Mouse (Mus musculus): ENCODE data around the gene Spata19. TPM values are rescaled to one million over a fixed set of nuclear protein-coding genes. Genes with fewer than 3 reads are reported as not detected.

Gene Spata19
- not detected for total RNA-seq (2021)

DNA sequence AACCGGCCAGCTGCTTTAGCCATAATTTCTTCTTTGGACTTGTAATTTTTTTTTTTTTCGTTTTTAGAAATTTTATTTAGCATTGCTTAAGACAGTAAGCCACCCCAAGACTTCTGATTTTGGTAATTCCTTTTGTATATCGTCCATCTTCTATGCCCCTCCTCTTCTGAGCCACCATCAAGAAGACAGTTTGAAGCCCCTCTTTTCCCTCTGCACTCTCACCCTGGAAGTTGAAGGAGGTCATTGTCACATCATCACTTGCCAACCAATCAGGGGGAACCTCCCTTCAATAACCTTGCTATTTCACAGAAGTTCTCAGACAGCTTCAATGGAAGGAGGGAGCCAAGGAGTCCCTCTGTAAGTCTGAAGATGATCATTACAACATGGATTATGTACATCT lies at the start of gene Spata19:
Gene Spata19 (plus strand): TSS at position 301 of the 400 bp plus-strand sequence.
- no peak for DNase-seq
- intact Hi-C loops (cut with DNase I), result no loop called here

DNA sequence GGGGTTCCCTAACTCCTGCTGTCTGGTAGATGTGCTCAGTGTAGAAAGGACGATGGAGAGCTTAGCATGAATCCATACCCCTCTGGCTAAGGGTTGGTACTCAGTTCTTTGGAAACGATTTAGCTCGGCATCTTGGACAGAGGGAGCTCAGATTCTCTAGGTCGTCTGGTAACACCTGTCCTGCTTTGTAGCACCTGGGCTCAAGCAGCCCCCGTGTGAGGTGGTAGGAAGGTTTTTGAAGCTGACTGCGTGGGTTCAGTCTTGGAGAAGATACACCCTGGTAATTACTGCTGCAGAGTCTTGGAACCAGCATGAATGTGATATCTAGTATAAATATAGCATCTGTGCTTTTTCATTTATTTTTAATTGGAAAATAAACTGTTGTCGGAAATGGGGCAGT lies 43.5 kb upstream of the Spata19 start:
- intact Hi-C loops (cut with DNase I), result no loop called here
- DNase-seq, result no peak

DNA sequence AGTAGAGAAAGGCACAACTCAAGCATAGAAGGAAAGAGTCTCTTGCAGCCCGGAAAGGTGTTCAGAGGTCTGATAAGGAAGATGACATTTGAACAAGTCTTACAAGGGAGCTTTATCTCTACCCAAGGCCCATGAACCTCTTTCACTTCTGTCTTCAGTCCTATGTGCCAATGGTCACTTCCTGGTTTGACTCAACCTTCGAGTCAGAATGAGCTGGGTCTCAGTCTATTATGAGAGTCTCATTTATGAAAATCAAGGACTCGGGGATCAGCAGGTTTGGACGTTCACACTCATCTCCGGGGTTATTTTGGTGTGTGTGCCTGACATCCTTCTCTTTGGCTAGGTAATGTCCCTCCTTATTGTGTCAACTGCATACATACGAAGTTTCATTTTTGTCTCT lies 38.7 kb upstream of the Spata19 start:
- no peak for DNase-seq
- intact Hi-C loops (cut with DNase I), result no loop called here

DNA sequence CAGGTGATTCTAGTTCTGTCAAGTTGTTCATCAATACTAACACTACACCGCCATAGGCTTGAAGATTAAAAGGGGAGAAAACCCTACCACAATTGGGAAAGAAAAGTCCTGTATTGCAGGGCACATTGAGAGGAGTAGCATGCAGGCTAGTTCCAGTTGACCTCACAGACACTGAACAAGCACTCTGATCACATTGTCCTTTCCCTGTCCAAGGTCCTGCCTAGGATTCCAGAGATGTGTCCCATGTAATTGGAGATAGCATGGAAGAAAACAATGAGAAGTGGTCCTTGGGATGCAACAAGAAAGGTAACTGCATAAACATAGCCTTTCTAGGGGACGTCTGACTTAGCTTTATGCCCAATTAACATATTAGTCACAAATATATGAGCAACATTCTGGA lies 29.4 kb upstream of the Spata19 start:
- DNase-seq, result no peak
- intact Hi-C loops (cut with DNase I), result no loop called here

DNA sequence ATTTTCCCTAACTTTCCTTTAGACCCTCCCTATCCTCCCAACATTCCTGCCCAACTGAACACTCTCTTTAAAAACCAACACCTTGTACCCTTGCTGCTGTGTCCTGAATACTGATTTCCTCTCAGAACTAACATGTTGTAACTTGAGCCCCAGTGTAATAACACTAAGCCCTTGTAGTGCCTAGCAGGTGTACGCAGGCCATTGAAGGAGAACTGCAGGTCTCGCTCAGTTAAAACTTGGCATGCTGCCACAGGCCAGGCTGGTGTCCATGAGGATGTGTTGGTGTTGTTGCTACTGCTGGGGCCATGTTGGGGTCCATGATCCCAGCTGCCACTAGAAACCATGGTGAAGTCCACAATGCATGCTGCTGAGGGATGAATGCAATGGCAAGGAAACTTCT lies 27.5 kb upstream of the Spata19 start:
- no peak for DNase-seq
- intact Hi-C loops (cut with DNase I), result no loop called here

DNA sequence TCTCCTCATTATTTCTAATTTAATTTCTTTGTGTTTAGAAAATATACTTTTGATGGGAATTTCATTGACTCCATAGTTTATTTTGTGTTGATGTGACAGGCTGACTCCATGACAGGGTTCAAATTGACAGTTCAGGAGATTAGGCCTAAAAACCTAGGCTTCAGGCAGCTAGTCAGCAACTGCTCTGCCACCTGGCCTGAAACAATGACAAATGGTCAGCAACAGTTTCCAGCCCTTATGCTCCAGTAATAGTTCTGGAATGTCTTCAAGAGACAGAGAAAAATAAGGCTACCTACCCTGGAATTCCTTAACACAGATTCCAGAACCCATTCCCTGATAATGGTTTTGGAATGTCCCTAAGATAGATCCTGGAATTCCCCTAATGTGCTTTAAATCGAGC lies 20.9 kb upstream of the Spata19 start:
- no peak for DNase-seq
- intact Hi-C loops (cut with DNase I), result no loop called here

DNA sequence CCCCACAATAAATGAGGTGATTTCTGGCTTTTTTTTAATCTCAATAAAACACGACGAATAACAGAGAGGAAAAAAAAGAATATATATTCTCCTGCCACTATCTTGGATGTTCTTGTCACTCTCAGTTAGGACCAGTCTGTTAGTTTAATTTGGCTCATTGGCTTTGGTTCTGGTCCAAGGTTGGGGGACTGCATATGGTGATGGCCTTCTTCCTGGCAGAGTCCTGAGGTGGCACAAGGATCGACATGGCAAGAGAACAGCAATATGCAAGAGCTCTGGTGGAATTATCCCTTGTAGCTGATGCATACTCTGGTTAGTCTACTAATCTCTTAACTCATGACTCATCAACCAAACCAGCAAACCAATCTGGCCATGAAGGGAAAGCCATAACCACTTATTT lies 9.6 kb upstream of the Spata19 start:
- intact Hi-C loops (cut with DNase I), result no loop called here

DNA sequence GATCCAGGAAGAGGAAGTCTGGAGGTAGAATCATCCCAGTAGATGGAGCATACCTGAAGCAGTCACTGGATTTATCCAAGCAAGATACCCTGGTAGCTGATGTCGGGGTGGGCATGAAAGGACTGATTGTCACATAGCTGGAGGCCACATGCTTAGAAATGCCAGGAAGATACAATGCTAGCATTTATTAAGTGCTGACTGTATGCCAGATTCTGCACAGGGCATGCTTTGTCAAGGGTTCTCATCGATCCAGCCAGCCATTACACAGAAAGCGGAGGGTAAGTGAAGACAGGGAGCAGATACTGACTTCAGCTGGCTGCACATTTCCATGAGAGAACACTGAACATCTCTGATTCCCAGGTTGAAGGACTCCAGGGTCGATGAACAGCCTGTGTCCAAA lies 4.6 kb downstream of the Spata19 start:
- intact Hi-C loops (cut with DNase I), result no loop called here
- DNase-seq, result no peak

More for the DNA sequence above, 9.6 kb upstream of the Spata19 start:
- DNase-seq, result no peak

DNA sequence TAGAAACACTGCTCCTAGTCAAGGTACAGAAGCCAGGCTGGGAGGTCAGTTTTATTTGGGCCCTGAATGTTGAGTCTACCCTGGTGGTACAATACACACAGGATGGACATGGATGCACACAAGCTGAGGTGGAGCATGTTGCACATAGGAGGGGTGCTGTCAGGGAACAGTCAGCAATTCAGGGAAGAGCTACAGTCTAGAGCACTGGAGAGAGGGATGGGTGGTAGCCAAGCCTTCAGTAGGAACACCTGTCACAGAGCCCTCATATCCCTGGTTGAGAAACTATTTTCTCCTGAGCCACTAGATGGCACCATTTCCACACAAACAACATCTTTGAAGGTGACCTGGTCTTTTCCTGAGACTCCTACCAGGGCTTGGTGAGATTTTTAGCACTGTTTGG lies 13.1 kb downstream of the Spata19 start:
- intact Hi-C loops (cut with DNase I), result loop anchor here (1.0 kb wide), 1 partner anchor 839 kb away; no protein-coding TSS in a partner anchor
- DNase-seq, result peak; percentile 5 to 8

DNA sequence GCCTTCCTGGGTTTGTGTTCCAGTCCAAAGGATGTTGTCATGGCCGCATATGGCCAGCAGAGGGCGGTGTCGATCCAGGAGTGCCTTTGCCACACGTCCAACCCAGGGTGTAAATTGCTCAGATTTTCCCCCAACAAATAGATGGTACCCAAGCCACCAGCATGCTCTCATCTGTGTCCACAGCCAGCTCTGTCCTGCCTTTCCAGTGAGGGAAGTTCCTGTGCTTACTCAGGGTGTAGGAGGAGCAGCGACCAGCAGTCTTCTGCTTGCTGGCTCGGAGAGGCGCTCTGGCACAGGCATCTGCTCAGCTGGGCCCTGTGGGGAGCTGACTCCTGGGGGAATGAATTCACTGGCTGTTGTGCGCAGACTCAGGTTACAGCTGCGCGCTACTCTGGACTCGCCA lies 17.5 kb downstream of the Spata19 start:
- intact Hi-C loops (cut with DNase I), result loop anchor here (2.0 kb wide), 2 partner anchors 325 to 783 kb away; no protein-coding TSS in a partner anchor
- peak; percentile 26 to 62 for DNase-seq

DNA sequence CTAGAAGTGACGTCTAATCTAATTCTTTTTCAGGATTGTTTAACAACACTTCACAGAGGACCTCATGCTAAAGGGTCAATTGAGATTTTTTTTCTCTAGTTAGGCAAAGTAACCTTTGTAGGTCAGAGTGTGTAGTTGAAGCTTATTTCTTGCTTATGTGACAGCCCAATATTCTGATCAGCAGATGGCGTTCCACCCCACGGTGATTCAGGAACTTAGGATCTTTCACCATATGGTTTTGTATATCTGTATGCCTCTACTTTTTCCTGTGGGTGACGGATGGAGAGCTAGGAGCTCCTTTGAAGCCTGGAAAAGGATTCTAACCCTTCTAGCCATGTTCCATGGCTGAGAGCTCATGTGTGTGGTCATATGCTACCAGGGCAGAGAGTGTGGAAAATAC lies 27.9 kb downstream of the Spata19 start:
- no peak for DNase-seq
- intact Hi-C loops (cut with DNase I), result no loop called here

DNA sequence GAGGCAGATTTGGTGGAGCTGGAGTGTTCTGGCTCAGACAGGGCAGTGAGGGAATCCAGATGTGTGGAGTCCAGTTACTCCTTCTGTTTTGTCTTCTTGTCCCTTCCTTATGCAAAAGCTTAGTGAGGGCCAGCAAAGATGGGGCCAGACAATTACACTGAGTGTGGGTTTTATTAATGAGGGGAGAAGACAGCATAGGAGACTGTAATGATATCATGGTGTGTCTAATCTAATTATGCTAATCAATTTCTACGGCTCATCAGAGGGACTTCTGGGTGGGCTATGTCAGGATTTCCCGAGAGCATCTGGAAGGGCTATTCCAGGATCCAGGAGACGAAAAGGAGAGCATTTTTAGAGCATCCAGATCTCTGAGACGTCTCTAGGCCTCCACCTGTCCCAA lies 32.0 kb downstream of the Spata19 start:
- intact Hi-C loops (cut with DNase I), result no loop called here
- no peak for DNase-seq

DNA sequence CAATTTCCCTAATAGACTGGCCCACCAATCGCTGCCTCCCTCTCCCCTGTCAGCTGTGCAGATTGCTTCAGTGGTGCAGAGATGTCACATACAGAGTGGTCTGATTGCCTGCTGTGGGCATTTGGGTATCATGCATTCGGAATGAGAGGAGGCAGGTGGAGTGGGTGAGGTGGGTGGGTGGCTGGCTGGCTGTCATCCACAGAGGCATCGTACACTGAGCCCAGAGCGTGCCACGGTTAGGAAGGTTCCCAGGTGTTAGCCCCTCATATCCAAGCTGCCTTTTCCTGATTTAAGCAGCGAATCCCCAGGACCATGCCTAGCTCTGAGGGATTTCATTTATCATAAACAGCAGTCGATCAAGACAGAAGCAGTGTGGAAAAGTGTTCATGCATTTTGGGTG lies 36.7 kb downstream of the Spata19 start:
- intact Hi-C loops (cut with DNase I), result no loop called here
- DNase-seq, result no peak

DNA sequence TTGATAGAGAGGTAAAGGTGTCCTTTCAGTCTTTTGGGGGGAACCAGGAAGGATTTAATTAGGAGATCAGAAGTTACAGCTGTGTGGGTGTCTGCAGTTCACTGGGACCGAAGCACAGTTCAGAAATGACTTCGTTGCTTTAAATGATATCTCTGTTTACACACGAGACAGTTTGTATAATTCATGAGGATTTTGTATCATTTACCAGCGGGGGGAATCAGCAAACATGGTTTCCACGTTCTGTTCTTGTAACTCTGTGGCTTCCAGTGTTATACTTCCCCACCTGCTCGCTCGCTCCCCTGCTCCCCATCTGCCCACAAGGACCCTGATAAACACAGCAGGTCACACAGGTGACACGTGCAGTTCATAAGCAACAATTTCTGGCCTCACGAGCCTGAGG lies 39.3 kb downstream of the Spata19 start:
- intact Hi-C loops (cut with DNase I), result no loop called here
- no peak for DNase-seq

DNA sequence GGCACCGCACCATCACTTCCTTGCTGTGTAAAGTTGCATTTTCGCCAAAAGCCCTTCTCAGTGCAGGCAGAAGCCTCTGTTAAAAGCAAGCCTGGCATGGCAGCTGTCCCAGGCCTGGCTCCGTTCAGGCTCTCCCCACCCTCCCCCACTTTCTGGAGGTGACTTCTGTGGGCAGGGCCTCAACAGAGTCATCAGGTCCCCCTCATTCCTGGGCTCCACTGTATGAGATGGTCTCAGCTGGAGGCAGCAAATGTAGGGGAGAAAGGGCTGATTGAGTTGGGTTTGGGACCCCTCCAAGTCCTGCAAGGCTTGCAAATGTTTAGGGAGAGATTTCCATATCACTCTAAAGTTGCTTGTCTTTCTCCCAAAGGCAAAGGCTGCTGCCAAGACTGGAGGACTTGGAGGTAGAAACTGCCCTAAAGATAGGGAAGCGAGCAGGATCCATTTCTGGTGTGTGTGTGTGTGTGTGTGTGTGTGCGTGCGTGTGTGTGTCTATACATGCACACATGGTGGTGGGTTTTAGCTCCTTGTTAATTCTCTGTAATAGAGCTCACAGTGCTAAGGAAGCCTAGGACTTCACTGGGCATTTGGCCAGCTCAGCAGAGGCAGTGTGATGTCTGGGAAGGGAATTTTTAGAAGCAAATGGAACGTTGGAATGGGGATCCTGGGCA lies 40.9 kb downstream of the Spata19 start:
- DNase-seq, result peak; percentile 6 to 12
- intact Hi-C loops (cut with DNase I), result no loop called here

DNA sequence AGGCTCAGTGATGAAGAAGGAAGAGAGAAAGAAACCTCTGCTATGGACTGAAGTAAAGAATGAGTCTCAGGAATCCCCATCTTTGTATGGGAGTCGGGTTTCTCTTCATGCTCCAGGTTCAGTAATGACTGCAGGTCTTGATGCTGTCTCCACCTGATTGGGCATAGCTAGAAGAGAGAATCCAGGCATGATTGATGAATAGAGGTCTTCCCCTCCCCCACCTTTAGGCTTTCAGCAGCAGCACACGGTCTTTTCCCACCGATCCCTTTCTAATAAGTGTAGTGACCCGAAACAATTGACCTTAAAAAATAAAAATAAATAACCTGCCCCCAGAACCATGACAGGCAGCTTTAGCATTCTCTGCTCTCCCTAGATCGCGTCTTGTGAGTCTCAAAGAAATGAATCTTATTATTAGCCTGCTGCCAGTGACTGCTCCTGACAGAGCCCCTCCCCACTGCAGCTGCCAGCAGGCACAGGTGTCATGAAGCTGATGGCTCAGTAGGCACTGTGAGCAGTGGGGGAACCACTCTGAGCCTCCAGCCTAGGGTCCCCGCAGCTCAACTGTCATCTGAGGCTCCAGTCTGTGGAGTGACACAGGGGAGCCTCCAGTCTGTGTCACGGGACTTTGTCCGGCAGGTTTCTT lies 53.3 kb downstream of the Spata19 start:
- intact Hi-C loops (cut with DNase I), result no loop called here
- no peak for DNase-seq

Other genes with a start within 250 kb of the Spata19 start
- gene Jam3, start 241.4 kb upstream of the Spata19 start, total RNA-seq (2021), result 10 to 100 TPM; 14.3 to 18.3 TPM
- gene Igsf9b, start 97.6 kb upstream of the Spata19 start, total RNA-seq (2021), result 1 to 10 TPM; 3.8 to 4.9 TPM

All from heart, postnatal 36 days (tissue).